Mouse (Mus musculus) right cerebral cortex, postnatal 25 days (tissue): ENCODE data around the gene Tvp23a.

Experiments
- DNase-seq: peaks from one replicate; pipeline ENCODE4 v3.0.0; 2022

Tvp23a gene

DNA sequence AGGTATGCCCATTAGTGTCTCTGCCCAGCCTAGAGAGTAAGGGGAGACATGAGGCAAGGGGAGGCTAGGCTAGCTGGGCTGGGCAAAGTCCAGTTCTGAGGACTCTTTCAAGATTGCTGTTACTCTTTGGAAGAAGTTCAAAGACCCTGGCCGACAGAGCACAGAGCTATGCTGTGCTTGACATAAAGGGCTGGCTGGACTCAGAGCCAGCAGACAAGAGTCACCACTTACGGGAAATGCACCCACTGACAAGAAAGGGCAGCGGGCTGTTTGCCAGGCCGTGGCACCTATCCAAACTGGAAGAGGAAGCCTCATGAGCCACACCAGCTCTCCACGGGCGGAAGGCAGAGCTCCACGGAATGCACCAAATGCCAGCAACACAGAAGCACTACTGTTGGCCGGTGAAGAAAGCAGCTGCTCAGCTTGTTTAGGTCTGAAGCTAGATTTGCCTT lies 5.3 kb upstream of the Tvp23a start:
- DNase-seq: peak; percentile 66

- DNase-seq: no peak
Observed at GRCm38 (mm10) chr16:10451906-10452305, 4.7 kb upstream of the Tvp23a start.

- DNase-seq: no peak
Observed at GRCm38 (mm10) chr16:10448931-10449330, 1.8 kb upstream of the Tvp23a start.

DNA sequence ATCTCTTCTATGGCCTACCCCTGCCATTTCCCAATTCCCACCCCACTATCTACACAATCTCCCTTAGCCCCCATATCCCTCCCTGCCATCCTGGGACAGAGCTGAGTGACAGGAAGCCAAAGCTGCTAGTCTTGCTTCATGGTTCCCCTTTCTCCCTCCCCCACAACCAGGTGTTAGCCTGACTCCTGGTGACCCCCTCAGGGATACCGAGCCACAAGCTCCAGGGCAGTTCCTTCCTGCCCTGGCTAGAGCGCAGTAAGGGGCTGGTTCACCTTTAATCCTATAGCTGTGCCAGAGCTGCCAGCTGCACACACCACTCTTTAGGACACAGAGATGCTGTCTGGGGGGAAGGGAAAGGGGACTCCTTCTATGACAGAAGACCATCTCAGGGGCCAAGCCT lies 619 bp upstream of the Tvp23a start:
- no peak for DNase-seq

- DNase-seq: no peak
Observed at GRCm38 (mm10) chr16:10446573-10447263, 444 bp downstream of the Tvp23a start.

GRCm38 (mm10) chr16:10443723-10444122 lies 3.4 kb downstream of the Tvp23a start:
- no peak for DNase-seq

DNA sequence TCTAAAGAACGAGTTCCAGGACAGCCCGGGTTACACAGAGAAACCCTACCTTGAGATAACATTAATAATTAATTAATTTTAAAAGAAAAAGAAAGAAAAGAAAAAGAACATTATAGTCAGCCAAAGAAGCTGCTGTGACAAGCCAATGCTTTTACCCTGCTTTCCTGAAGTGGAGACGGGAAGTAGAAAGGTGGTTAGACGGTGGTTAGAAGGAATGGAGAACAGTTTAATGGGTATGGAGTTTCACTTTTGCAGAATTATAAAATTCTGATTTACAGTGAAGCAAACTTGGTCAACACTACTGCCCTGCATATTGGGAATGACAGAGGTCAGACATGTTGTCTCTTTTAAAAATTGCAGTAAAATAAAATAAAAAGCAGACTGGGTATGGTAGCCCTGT lies 5.4 kb downstream of the Tvp23a start:
- DNase-seq: no peak

DNA sequence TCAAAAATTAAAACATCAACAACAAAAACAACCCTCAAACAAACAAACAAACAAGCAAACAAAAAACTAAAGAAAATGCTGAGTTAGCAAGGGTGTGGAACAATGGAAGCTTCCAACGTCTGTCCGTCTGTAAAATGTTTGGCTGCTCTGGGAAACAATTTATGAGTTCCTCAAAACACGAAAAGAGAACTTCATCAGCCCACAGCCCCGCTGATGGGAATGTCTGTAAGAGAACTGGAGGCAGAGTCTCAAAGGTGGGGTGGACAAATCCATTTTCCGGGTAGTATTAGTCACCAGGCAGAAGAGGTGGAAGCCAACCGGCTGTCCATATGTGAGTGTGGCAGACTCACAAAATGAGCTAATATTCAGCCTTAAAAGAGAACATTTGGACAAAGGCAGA lies 5.8 kb downstream of the Tvp23a start:
- DNase-seq: no peak

GRCm38 (mm10) chr16:10438055-10438454 lies 9.1 kb downstream of the Tvp23a start:
- no peak for DNase-seq

GRCm38 (mm10) chr16:10436166-10436565 lies 11.0 kb downstream of the Tvp23a start:
- DNase-seq: no peak

DNA sequence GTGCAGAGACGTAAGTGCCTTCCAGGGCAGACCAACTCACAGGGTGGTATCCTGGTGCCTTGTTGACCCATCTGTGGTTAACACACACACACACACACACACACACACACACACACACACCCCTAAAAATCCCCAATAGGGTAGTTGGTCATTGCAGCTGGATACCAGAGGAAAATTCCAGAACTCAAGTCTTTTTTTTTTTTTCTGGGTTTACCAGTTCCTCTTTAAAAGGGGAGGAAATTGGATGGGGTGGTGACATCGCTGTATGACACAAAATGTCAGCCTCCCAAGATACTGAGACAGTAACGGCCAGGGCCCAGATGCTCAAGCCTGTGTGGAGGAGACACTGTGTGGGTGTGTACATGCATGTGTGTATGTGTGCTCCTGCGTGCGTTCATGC lies 13.8 kb downstream of the Tvp23a start:
- DNase-seq: no peak

GRCm38 (mm10) chr16:10432387-10432786 lies 14.8 kb downstream of the Tvp23a start:
- no peak for DNase-seq

DNA sequence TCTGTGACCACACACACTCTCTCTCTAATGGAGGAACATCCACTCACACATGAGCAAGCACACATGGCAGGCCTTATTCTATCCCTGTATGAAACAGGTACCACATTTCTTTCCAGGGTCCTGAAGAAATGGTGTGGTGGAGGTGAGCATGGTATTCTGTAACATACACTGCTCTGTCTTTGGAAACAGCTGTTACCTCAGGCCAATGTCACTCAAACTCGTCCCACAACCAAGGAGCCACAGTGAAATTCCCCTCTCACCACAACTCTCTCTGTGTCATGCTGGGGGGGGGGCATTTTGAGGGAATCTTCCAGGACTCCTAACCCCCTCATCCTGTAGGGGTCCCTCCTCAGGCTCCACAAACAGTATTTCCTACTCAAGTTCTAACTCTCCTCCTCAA lies 15.3 kb downstream of the Tvp23a start:
- no peak for DNase-seq

DNA sequence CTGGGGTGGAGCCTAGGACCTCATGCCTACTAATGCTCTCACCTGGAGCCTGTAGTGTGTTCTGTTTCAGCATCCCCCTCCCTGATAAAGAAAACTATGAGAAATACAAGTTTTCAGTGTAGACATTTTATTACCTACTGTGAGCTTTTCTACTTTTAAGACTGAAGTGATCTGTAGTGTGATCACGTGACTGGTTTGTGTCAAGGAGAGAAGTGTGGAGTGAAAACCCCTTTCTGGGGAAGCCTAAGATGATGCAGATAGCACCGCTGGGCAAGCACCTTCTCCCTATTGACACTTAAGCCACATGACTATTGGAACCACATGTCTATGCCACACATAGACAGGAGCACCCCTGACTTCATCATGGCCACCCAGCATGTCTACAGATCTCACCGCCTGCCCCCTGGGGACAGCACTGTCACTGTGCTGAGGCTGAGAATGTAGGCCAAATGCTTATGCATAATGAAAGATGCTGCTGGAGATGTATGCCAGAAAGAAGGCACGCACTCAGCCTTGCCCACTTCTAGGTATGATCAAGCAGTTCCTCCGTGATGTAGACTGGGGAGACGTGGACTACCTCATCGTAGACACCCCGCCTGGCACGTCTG lies 26.6 kb downstream of the Tvp23a start:
- no peak for DNase-seq

GRCm38 (mm10) chr16:10417723-10418259 lies 29.4 kb downstream of the Tvp23a start:
- no peak for DNase-seq

- no peak for DNase-seq
Observed at GRCm38 (mm10) chr16:10416866-10417265, 30.3 kb downstream of the Tvp23a start.

GRCm38 (mm10) chr16:10415976-10416375 lies 31.2 kb downstream of the Tvp23a start:
- no peak for DNase-seq

DNA sequence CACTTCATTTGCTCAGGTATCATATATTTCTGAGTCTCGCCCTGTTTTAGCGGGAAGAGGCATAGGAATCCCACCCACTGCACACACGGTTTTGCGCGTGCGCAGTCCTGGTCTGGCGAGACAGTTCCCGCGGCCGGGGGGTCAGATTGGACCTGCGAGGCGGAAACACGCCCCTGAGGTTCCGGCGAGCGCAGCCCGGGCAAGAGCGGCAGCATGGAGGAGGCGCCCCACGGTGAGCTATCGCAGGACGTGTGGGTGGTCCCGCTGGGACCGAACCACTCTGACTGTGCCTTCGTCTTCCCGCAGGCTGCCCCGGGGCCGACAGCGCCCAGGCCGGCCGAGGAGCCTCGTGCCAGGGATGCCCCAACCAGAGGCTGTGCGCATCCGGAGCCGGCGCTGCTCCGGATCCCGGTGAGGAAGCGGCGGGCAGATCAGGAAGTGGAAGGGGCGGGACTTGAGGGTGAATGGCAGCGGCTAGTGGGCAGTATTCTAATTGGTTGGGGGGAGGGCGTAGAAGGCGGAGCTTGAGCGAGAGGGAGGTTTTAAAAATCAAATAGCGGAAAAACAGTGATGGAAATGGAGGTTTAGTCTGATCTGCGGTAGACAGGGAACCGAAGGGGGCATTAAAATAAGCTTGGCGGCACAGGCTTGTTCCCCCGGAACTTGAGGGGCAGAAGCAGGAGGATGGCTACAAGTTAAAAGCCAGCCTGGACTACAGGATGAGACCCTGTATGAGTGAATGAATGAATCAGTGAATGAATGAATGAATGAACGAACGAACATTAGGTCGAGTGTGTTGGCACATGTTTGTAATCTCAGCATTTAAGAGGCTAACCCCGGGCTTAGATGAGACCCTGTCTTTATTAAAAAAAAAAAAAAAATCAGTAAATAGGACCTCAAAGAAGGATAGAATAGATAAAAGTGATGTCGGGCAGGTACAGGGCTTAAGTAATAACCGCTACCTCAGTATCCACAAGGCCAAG lies 35.1 kb downstream of the Tvp23a start, which contains the start of gene Nubp1:
TSS of gene Nubp1 (plus strand) at position 185 of the 983 bp plus-strand sequence.
- peak; percentile 92 for DNase-seq

GRCm38 (mm10) chr16:10399160-10399559 lies 48.0 kb downstream of the Tvp23a start:
- DNase-seq: peak; percentile 75

- no peak for DNase-seq
Observed at GRCm38 (mm10) chr16:10398755-10399154, 48.4 kb downstream of the Tvp23a start.

GRCm38 (mm10) chr16:10394699-10395540 lies 52.2 kb downstream of the Tvp23a start, which contains the start of gene Tekt5:
Tekt5 (minus strand) TSS chr16:10395490.
- peak; percentile 42 for DNase-seq

DNA sequence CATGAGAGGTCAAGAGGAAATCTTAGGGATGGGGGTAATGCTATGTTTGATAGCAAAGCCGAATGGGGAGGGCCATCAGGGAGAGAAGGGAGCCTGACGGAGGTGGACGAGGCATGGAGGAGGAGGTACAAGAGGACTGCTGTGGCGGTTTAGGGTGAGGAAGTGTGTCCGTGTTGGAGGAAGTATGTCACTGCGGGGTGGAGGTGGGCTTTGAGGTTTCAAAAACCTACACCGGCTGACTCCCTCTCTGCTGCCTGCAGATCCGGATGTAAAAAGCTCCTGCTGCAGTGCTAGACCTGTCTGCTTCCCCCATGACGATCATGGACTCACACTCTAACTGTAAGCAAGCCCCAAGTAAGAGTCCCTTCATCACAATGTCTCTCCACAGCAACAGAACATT lies 54.6 kb downstream of the Tvp23a start:
- DNase-seq: no peak
